Mouse (Mus musculus) embryonic fibroblast, embryonic 13.5 days (primary cell): ENCODE data around the gene Fam131c. TPM values are rescaled to one million over a fixed set of nuclear protein-coding genes. Genes with fewer than 3 reads are reported as not detected.

Experiments
- H3K27ac ChIP-seq: 2 replicates; pipeline ENCODE4 v1.5.1; 2012; ENCODE audit warnings: low read length, control low read depth, inconsistent platforms; ENCODE audit not compliant: insufficient read depth
- H3K4me1 ChIP-seq: 2 replicates; pipeline ENCODE4 v1.6.1; 2011; ENCODE audit warnings: low read length; ENCODE audit not compliant: control insufficient read depth, insufficient read depth
- H3K4me3 ChIP-seq: 2 replicates; pipeline ENCODE4 v1.5.1; 2011; ENCODE audit warnings: mild to moderate bottlenecking, control low read depth, low read length; ENCODE audit not compliant: insufficient read depth
- CTCF ChIP-seq: IDR thresholded peaks from 2 replicates; pipeline ENCODE4 v1.5.1; 2011; ENCODE audit warnings: mild to moderate bottlenecking, control low read depth, low read length, moderate library complexity, borderline replicate concordance; ENCODE audit not compliant: insufficient read depth
- POLR2A ChIP-seq: IDR thresholded peaks from 2 replicates; pipeline ENCODE4 v1.6.1; 2011; ENCODE audit warnings: low read depth, mild to moderate bottlenecking, control low read depth, low read length, moderate library complexity
- polyA plus RNA-seq: library from polyadenylated mRNA; stranded (reverse); fragments of >200 nt; gene quantifications from 2 replicates; pipeline ENCODE4 v1.2.4, GENCODE M21; 2011; ENCODE audit warnings: low read depth; ENCODE audit not compliant: missing spikeins, insufficient read length

Fam131c gene
- polyA plus RNA-seq, 1 experiment: not detected

- Histone ChIP-seq H3K4me1 (0 out of 2 replicates have a peak, but pooled peaks cover 7% of the 10 kb centered on the region), H3K4me3 (no peak overlapping the region), H3K27ac (peak overlapping the region; percentile 83)
- TF ChIP-seq POLR2A (no peak), CTCF (0 out of 2 replicates have a peak, but pooled peaks have one; percentile 30)
Measured at GRCm38 (mm10) chr4:141406516-141407299, 38.7 kb downstream of the Fam131c start.

DNA sequence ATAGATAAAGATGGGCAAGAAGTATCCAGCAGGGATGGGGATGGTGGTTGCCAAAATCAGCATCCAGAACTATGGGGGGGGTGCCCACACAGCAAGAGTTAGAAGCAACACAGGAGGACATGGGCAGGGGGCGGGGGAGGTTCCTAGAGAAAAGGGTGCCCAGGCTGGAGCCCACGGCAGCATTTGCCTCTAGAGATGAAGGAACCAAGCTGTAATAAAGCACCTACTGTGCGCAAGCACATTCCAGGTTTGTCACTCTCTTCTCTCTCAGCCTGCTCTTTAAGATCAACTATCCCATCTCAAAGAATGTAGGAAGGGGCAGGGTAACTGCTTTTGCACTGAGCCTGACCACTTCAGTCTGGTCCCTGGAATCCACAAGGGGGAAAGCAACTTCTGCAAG lies 40.6 kb downstream of the Fam131c start:
- no peak overlapping the region for H3K4me3 ChIP-seq
- H3K4me1 ChIP-seq: 0 out of 2 replicates have a peak, but pooled peaks cover 7% of the 10 kb centered on the region
- no peak for TF ChIP-seq POLR2A
- TF ChIP-seq CTCF: no peak
- H3K27ac ChIP-seq: no peak overlapping the region

DNA sequence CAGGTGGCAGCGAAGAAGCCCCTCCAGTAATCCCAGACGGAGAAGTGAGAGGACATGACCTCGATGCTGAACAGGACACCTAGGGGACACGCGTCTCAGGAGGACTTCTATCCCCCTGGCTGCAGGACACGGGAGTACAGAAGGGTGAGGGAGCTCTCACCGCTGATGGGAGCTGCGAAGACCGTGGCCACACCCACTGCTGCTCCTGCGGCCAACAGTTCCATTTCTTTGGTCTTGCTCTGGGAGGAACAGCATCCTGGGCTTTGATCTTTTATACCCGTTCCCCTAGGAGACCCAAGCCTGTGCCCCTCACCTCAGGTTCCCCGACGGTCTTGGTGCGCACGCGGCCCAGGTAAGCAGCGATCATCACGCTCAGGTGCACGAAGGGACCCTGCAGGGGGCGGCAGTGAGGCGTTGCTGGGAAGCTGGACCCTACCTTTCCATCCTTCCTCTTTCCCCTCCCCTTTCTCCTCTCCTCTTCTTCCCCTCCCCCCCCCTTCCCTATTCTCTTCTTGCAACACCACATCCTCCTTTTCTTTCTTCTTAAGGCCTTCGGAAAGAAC lies 43.5 kb downstream of the Fam131c start:
- TF ChIP-seq POLR2A: no peak
- no peak for TF ChIP-seq CTCF
- Histone ChIP-seq H3K27ac (no peak overlapping the region), H3K4me3 (no peak overlapping the region), H3K4me1 (0 out of 2 replicates have a peak, but pooled peaks cover 5% of the 10 kb centered on the region)

DNA sequence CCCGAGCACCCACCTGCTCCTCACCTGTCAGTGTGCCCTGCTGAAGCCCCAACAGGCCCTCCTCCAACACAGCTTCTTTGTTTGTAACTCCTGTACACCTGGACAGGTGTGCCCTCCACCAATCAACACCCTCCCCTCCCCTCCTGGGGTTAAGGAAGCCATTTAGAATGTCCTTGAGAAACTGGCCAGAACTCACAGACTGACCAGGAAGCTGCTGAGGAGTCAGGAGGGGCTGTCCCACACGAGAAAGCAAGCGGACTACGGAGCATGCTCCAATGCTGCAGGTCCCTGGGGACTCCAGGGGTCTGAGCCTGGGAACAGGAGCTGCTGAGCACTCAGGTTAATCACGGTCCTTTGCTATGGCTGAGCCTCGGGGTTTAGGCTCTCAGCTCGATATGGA lies 47.9 kb downstream of the Fam131c start, which contains the start of gene Clcnkb:
Gene Clcnkb, minus strand, starts transcription at position 91 of the 400 bp plus-strand sequence.
- Histone ChIP-seq H3K4me3 (no peak within 1 kb of the TSS), H3K27ac (no peak within 1 kb of the TSS), H3K4me1 (no peaks in the 10 kb centered on the region)
- TF ChIP-seq CTCF: no peak

GRCm38 (mm10) chr4:141419398-141420191 lies 51.6 kb downstream of the Fam131c start:
- TF ChIP-seq CTCF: no peak
- TF ChIP-seq POLR2A: no peak
- H3K4me1 ChIP-seq: peaks cover 6% of the 10 kb centered on the region; the same call in 1 of the 2 replicates
- no peak overlapping the region for H3K4me3 ChIP-seq
- H3K27ac ChIP-seq: no peak overlapping the region

DNA sequence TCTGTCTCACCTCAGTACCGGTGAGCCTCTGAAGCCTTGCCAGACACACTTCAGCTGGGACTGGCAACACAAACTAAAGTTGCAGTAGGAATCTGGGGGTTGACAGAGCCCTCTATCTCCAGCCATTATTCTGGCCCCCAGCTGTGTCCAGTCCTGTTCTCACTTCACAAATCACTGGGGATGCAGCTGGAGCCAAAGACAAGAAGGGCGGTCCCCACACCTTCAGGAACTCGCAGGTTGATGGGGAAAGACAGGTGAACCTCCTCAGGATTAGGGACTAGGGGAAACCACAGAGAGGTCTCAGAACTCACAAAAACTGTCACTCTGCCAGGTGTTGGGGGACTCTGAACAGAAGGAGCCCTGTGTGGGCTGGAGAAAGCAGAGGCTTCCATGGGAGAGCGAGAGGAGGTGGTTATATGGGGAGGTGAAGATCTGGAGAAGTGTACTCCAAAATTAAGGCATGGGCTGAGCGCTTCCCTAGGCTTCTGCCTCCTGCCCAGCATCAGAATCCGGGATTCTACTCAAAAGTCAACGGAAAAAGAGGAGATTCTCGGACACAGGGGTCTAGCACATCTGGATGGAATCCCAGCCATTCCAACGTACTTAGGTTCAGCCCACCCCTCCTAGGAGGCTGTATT lies 52.3 kb downstream of the Fam131c start, which contains the start of gene Hspb7:
Gene Hspb7, plus strand, starts transcription at position 588 of the 638 bp plus-strand sequence.
- H3K4me1 ChIP-seq: peaks cover 10% of the 10 kb centered on the region; the same call in 1 of the 2 replicates
- no peak within 1 kb of the TSS for H3K27ac ChIP-seq
- no peak within 1 kb of the TSS for H3K4me3 ChIP-seq

GRCm38 (mm10) chr4:141420886-141421285 lies 52.9 kb downstream of the Fam131c start:
- Histone ChIP-seq H3K4me3 (no peak overlapping the region), H3K4me1 (peaks cover 10% of the 10 kb centered on the region; the same call in 1 of the 2 replicates), H3K27ac (no peak overlapping the region)
- TF ChIP-seq CTCF: no peak
- TF ChIP-seq POLR2A: no peak

More for the DNA sequence above, 52.3 kb downstream of the Fam131c start, which contains the start of gene Hspb7:
- TF ChIP-seq CTCF (no peak), POLR2A (no peak)

DNA sequence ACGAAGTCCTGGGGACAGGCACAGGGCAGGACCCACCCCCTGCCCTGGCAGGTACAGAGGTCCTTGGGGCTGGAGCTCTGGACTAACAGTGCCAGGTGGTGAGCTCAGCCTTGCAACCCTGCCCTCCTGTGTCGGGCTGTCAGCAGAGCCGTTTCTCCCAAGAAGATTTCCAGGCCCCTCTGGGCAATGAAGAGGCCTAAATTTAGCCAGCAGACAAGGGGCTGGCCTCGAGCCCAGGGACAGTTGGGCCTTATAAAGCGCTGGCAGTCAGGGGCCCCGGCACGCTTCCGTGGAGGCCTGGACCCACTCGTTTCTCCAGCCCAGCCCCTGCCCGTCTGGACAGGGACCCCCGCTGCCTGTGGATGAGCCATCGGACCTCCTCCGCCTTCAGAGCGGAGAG lies 53.4 kb downstream of the Fam131c start:
- no peak for TF ChIP-seq POLR2A
- TF ChIP-seq CTCF: no peak
- H3K4me1 ChIP-seq: peaks cover 12% of the 10 kb centered on the region; the same call in 1 of the 2 replicates
- H3K27ac ChIP-seq: no peak overlapping the region
- H3K4me3 ChIP-seq: no peak overlapping the region

DNA sequence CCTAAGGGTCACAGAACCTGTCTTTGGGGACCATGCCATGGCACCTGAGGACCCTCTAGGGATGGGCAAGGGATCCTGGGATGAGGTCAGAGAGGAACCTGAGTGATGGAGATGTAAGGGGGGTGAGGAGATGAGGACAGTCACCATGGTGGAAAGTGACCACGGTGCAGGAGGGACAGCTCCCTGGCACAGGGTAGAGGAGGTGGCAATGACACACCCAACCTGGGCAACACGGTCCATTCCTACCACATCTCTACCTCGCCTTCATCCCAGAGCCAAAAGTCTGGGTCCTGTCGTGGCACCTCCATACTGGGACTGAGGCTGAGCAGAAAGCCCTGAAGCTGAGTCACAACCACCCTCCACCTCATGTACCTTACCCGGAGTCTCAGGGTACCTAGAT lies 54.8 kb downstream of the Fam131c start:
- Histone ChIP-seq H3K4me1 (peaks cover 20% of the 10 kb centered on the region), H3K27ac (0 out of 2 replicates have a peak overlapping the region, but pooled peaks have one; percentile 15), H3K4me3 (no peak overlapping the region)
- TF ChIP-seq POLR2A (no peak), CTCF (no peak)

GRCm38 (mm10) chr4:141423288-141423687 lies 55.3 kb downstream of the Fam131c start:
- Histone ChIP-seq H3K27ac (peak overlapping the region; percentile 15; the same call in 1 of the 2 replicates), H3K4me1 (peaks cover 20% of the 10 kb centered on the region), H3K4me3 (no peak overlapping the region)
- no peak for TF ChIP-seq CTCF
- TF ChIP-seq POLR2A: no peak
